Mouse (Mus musculus) Patski (cell line): Measurements from ENCODE around the gene Crhr2. TPM values are rescaled to one million over a fixed set of nuclear protein-coding genes. Genes with fewer than 3 reads are reported as not detected.

ENCODE experiments used
- ATAC-seq: fragments of 100-300 bp; one replicate; pipeline ENCODE4 v1.8.0; 2021
- CTCF ChIA-PET: fragments of 350-600 bp; sonication (Branson Sonifier 250); formaldehyde crosslinking; loops from one replicate; lab custom pipeline; 2022; ENCODE audit warnings: inconsistent platforms; lab: Charles Lee
- POLR2A ChIA-PET: fragments of 350-600 bp; sonication (Branson Sonifier 250); formaldehyde crosslinking; loops from one replicate; lab custom pipeline; 2022; ENCODE audit warnings: antibody characterized with exemption, inconsistent platforms; lab: Charles Lee
- DNase-seq: peaks from one replicate; pipeline ENCODE4 v3.0.0-alpha.2; 2011; ENCODE audit warnings: low read depth, low spot score
- H3K27me3 ChIP-seq: fragments of 371-371 bp; one replicate; pipeline ENCODE4 v1.5.1; 2021
- CTCF ChIP-seq: fragments of 100-300 bp; IDR thresholded peaks from one replicate; pipeline ENCODE4 v1.5.1; 2021
- in situ Hi-C: fragments of 300-500 bp; cut with MboI; formaldehyde crosslinking; loops from 3 replicates; pipeline ENCODE4 v1.11.1; 2018; ENCODE audit warnings: low pct_unique_long_range_greater_than_20kb, mixed read lengths
- polyA plus RNA-seq: library from polyadenylated mRNA; unstranded; gene quantifications from one replicate; pipeline ENCODE4 v1.2.3, GENCODE M21; 2021

Crhr2 gene
- polyA plus RNA-seq, 1 experiment from 2014 or later: not detected

- TF ChIP-seq CTCF: peak; percentile 94
- DNase-seq (no peak), ATAC-seq (peak; percentile 68)
- CTCF ChIA-PET: interaction anchor here (1.0 to 2.0 kb wide), 5 partner anchors 10 to 357 kb away, joined by 3 to 23 read pairs (median 4); partner anchors contain the start of gene Ggct
- POLR2A ChIA-PET: interaction anchor here (1.3 kb wide), 1 partner anchor 150 kb away, joined by 4 read pairs; no protein-coding TSS in a partner anchor
- in situ Hi-C loops: loop anchor here (5.0 to 10.0 kb wide), 4 partner anchors 150 to 572 kb away; partner anchors contain the start of genes Fkbp14 and Plekha8
- H3K27me3 ChIP-seq: no peaks in the 10 kb centered on the region
These were observed 34.1 kb upstream of the Crhr2 start for GRCm38 (mm10) chr6:55166777-55167463.

- DNase-seq (no peak), ATAC-seq (no peak)
- in situ Hi-C loops: loop anchor here (5.0 to 10.0 kb wide), 3 partner anchors 238 to 568 kb away; partner anchors contain the start of genes Fkbp14 and Plekha8
- no peak for TF ChIP-seq CTCF
- CTCF ChIA-PET: no interaction called here
- no peaks in the 10 kb centered on the region for H3K27me3 ChIP-seq
- POLR2A ChIA-PET: no interaction called here
These were observed 30.3 kb upstream of the Crhr2 start for GRCm38 (mm10) chr6:55163046-55163584.

GRCm38 (mm10) chr6:55161311-55161761 lies 28.5 kb upstream of the Crhr2 start:
- ChIA-PET POLR2A (interaction anchor here (0.6 to 1.9 kb wide), 2 partner anchors 20 to 58 kb away, joined by 3 to 5 read pairs; no protein-coding TSS in a partner anchor), CTCF (interaction anchor here (1.4 kb wide), 1 partner anchor 47 kb away, joined by 3 read pairs; no protein-coding TSS in a partner anchor)
- in situ Hi-C loops: loop anchor here (5.0 to 10.0 kb wide), 3 partner anchors 237 to 567 kb away; partner anchors contain the start of genes Fkbp14 and Plekha8
- no peak for ATAC-seq
- DNase-seq: no peak
- no peak for TF ChIP-seq CTCF
- H3K27me3 ChIP-seq: no peaks in the 10 kb centered on the region

GRCm38 (mm10) chr6:55159256-55159655 lies 26.4 kb upstream of the Crhr2 start:
- H3K27me3 ChIP-seq: no peaks in the 10 kb centered on the region
- ChIA-PET POLR2A (no interaction called here), CTCF (no interaction called here)
- in situ Hi-C loops: no loop called here
- TF ChIP-seq CTCF: no peak
- ATAC-seq (no peak), DNase-seq (no peak)

GRCm38 (mm10) chr6:55152226-55152625 lies 19.4 kb upstream of the Crhr2 start:
- ChIA-PET POLR2A (no interaction called here), CTCF (no interaction called here)
- TF ChIP-seq CTCF: no peak
- in situ Hi-C loops: no loop called here
- ATAC-seq (no peak), DNase-seq (no peak)
- H3K27me3 ChIP-seq: peaks cover 9% of the 10 kb centered on the region

GRCm38 (mm10) chr6:55146138-55146537 lies 13.3 kb upstream of the Crhr2 start:
- POLR2A ChIA-PET: interaction anchor here (0.6 kb wide), 1 partner anchor 14 kb away, joined by 5 read pairs; no protein-coding TSS in a partner anchor
- in situ Hi-C loops: no loop called here

GRCm38 (mm10) chr6:55145285-55145684 lies 12.5 kb upstream of the Crhr2 start:
- peaks cover 2% of the 10 kb centered on the region for H3K27me3 ChIP-seq
- in situ Hi-C loops: no loop called here
- ChIA-PET POLR2A (no interaction called here), CTCF (interaction anchor here (1.5 kb wide), 1 partner anchor 129 kb away, joined by 4 read pairs; no protein-coding TSS in a partner anchor)
- TF ChIP-seq CTCF: no peak
- ATAC-seq (no peak), DNase-seq (no peak)

More at GRCm38 (mm10) chr6:55146138-55146537, 13.3 kb upstream of the Crhr2 start:
- no peak for TF ChIP-seq CTCF
- CTCF ChIA-PET: no interaction called here
- no peaks in the 10 kb centered on the region for H3K27me3 ChIP-seq
- no peak for DNase-seq
- no peak for ATAC-seq

GRCm38 (mm10) chr6:55138343-55138742 lies 5.5 kb upstream of the Crhr2 start:
- DNase-seq (no peak), ATAC-seq (no peak)
- POLR2A ChIA-PET: no interaction called here
- H3K27me3 ChIP-seq: peaks cover 6% of the 10 kb centered on the region
- TF ChIP-seq CTCF: no peak
- in situ Hi-C loops: no loop called here
- CTCF ChIA-PET: interaction anchor here (1.1 kb wide), 1 partner anchor 13 kb away, joined by 3 read pairs; no protein-coding TSS in a partner anchor

- DNase-seq: no peak
- H3K27me3 ChIP-seq: no peaks in the 10 kb centered on the region
- ChIA-PET POLR2A (interaction anchor here (0.5 kb wide), 1 partner anchor 324 kb away, joined by 3 read pairs; no protein-coding TSS in a partner anchor), CTCF (no interaction called here)
- TF ChIP-seq CTCF: no peak
- ATAC-seq: no peak
- in situ Hi-C loops: no loop called here
These were observed 609 bp upstream of the Crhr2 start for GRCm38 (mm10) chr6:55133425-55133824.

GRCm38 (mm10) chr6:55131301-55131700 lies 1.5 kb downstream of the Crhr2 start:
- ChIA-PET CTCF (no interaction called here), POLR2A (interaction anchor here (1.1 kb wide), 1 partner anchor 10 kb away, joined by 5 read pairs; no protein-coding TSS in a partner anchor)
- no peak for DNase-seq
- in situ Hi-C loops: no loop called here
- TF ChIP-seq CTCF: no peak
- no peak for ATAC-seq
- peaks cover 5% of the 10 kb centered on the region for H3K27me3 ChIP-seq
